Mouse (Mus musculus): ENCODE measurements at regions not wholly inside any gene's neighbourhood (a gene's known extent, or its start where the extent isn't known, plus 50 kb on each side); places are given as distances from the start of the nearest gene placed in this dataset.

DNA sequence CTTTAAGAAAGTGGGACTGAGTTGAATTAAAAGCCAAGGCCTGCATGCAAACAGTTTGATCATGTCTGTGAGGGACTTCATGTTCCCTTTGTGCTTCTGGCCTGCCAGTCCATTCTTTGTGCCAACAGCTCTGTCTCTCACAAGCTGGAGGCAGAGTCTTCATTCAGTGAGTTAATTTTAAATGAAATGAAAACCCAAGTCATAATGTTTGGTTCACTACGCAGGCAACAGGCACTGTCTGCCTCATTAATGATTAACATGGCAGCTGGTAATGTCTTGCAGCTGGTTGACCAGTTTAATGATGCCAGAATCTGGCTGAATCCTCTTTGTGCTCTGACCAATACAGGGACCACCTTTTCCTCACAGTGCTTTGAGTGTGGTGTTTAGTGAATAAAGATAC, 380.6 kb downstream of the Sec16b start:
- Histone ChIP-seq H3K9ac (ENCODE audit: low read depth, low read length, severe bottlenecking) (no peak overlapping the region), H3K4me1 (ENCODE audit: control insufficient read depth, insufficient read depth, low read length) (no peaks in the 10 kb centered on the region), H3K9me3 (ENCODE audit: control insufficient read depth, low read length) (no peaks in the 10 kb centered on the region), H3K4me3 (replicated peaks; ENCODE audit: low read length) (no peak overlapping the region), H3K36me3 (ENCODE audit: control insufficient read depth, insufficient read depth, low read length) (no peaks in the 10 kb centered on the region), H3K4me2 (replicated peaks; ENCODE audit: low read depth, low read length, severe bottlenecking) (no peak overlapping the region), H3K27me3 (ENCODE audit: control insufficient read depth, insufficient read depth, low read length) (no peaks in the 10 kb centered on the region), H3K27ac (replicated peaks; ENCODE audit: low read depth, low read length) (no peak overlapping the region)
- DNase-seq (ENCODE audit: low spot score) (no peak), ATAC-seq (ENCODE audit: low FRiP score, low read depth) (no peak)
- TF ChIP-seq POLR2A (IDR thresholded peaks at IDR 0.05; ENCODE audit: borderline replicate concordance, extremely low read depth, insufficient read depth, insufficient read length): no peak
- WGBS: 12% methylated on average over 1 of the region's 1 CpGs

DNA sequence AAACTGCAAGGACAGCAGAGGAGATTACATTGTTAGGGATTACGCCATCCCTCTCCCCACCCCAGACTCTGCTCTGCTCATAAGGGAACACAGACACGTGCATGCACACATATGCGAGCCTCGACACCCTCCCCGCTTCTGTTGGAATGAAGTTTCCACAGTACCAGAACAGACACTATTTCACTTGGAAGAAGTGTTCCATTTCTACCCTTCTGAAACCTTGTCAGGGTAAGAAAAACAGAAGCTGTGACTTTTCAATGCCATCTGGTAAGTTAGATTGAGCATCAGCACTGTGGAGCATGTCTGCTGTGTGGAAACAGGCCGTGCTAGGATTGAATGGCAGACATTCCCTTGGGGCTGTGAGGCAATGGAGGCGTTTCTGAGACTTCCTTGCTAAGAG, 382.0 kb downstream of the Sec16b start:
- Histone ChIP-seq H3K4me1 (ENCODE audit: control insufficient read depth, insufficient read depth, low read length) (no peaks in the 10 kb centered on the region), H3K9me3 (ENCODE audit: control insufficient read depth, low read length) (no peaks in the 10 kb centered on the region), H3K27me3 (ENCODE audit: control insufficient read depth, insufficient read depth, low read length) (no peaks in the 10 kb centered on the region), H3K27ac (replicated peaks; ENCODE audit: low read depth, low read length) (no peak overlapping the region), H3K4me2 (replicated peaks; ENCODE audit: low read depth, low read length, severe bottlenecking) (no peak overlapping the region), H3K36me3 (ENCODE audit: control insufficient read depth, insufficient read depth, low read length) (no peaks in the 10 kb centered on the region), H3K9ac (ENCODE audit: low read depth, low read length, severe bottlenecking) (no peak overlapping the region), H3K4me3 (replicated peaks; ENCODE audit: low read length) (no peak overlapping the region)
- ATAC-seq (ENCODE audit: low FRiP score, low read depth) (no peak), DNase-seq (ENCODE audit: low spot score) (no peak)
- WGBS: 69% methylated on average over 7 of the region's 7 CpGs
- no peak for TF ChIP-seq POLR2A (IDR thresholded peaks at IDR 0.05; ENCODE audit: borderline replicate concordance, extremely low read depth, insufficient read depth, insufficient read length)

DNA sequence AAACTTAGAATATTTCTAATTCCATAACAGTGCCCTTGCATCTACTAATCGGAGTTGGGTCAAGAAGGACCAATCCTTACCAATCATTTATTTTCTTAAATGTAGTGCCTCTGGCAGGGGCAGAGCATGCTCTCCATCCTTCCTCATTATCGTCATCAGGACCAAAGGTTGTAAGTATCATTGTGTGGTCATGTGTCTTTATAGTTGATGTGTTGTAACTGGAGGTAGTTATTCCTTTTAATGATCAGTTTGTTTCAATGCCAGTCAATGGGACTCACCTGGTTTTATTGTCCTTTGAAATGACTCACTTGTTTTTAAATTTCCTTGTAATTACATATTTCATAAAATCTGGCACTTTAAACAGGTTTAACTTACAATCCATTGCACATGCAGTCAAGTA, 399.6 kb downstream of the Sec16b start:
- Histone ChIP-seq H3K4me2 (replicated peaks; ENCODE audit: low read depth, low read length, severe bottlenecking) (no peak overlapping the region), H3K4me1 (ENCODE audit: control insufficient read depth, insufficient read depth, low read length) (no peaks in the 10 kb centered on the region), H3K36me3 (ENCODE audit: control insufficient read depth, insufficient read depth, low read length) (no peaks in the 10 kb centered on the region), H3K4me3 (replicated peaks; ENCODE audit: low read length) (no peak overlapping the region), H3K9ac (ENCODE audit: low read depth, low read length, severe bottlenecking) (no peak overlapping the region), H3K27ac (replicated peaks; ENCODE audit: low read depth, low read length) (no peak overlapping the region), H3K9me3 (ENCODE audit: control insufficient read depth, low read length) (no peaks in the 10 kb centered on the region), H3K27me3 (ENCODE audit: control insufficient read depth, insufficient read depth, low read length) (no peaks in the 10 kb centered on the region)
- no peak for ATAC-seq (ENCODE audit: low FRiP score, low read depth)
- no peak for DNase-seq (ENCODE audit: low spot score)
- WGBS: 83% methylated on average over 2 of the region's 2 CpGs
- TF ChIP-seq POLR2A (IDR thresholded peaks at IDR 0.05; ENCODE audit: borderline replicate concordance, extremely low read depth, insufficient read depth, insufficient read length): no peak

DNA sequence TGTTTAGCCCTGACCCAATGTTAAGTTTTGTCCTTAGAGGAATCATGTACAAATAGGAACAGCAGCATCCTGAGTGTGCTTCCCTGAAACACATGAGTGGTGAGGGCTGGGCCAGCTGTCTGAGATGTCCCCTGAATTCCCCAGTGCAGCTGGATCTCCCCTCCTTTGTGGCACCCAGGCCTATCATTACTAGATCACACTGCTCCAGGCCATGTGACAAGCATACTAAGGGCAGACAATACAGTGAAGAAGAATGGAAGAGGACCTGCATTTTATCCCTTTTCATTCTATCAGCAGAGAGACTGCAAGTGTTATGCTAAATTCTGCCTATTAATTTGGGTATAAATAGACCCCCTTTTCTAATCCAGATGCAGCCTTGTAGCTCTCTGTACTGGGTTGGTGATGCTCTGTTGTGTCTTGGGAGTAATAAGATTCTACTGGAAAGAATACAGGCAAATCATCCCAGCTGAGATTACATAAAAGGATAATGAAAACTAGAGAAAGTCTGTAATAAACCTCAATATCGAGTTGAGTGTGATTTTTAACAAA, 418.3 kb downstream of the Brinp2 start:
- Histone ChIP-seq H3K4me3 (replicated peaks; ENCODE audit: low read length) (no peak overlapping the region), H3K9ac (ENCODE audit: low read depth, low read length, severe bottlenecking) (no peak overlapping the region), H3K36me3 (ENCODE audit: control insufficient read depth, insufficient read depth, low read length) (no peaks in the 10 kb centered on the region), H3K4me1 (ENCODE audit: control insufficient read depth, insufficient read depth, low read length) (no peaks in the 10 kb centered on the region), H3K4me2 (replicated peaks; ENCODE audit: low read depth, low read length, severe bottlenecking) (no peak overlapping the region), H3K27me3 (ENCODE audit: control insufficient read depth, insufficient read depth, low read length) (no peaks in the 10 kb centered on the region), H3K27ac (replicated peaks; ENCODE audit: low read depth, low read length) (no peak overlapping the region), H3K9me3 (ENCODE audit: control insufficient read depth, low read length) (no peaks in the 10 kb centered on the region)
- TF ChIP-seq POLR2A (IDR thresholded peaks at IDR 0.05; ENCODE audit: borderline replicate concordance, extremely low read depth, insufficient read depth, insufficient read length): no peak
- 56% methylated on average over 1 of the region's 1 CpGs for WGBS
- ATAC-seq (ENCODE audit: low FRiP score, low read depth) (no peak), DNase-seq (ENCODE audit: low spot score) (no peak)

DNA sequence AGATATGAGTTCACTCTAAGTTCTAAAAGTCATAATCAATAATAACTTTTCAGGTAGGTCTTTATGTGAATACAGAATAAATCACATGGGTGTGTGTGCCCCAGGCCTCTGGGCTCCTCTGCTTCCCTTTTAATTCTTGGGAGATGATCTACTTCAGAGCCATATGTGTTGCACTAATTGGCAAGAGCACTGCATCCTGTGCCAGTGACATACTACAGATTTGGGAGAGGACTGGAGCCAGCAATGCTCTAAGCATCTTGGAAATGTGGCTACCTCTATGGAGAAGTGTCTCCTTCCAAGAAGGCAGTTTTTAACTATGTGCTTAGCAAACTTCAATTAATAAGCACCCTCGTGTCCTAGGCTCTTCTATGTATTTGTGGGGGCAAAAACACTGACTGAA, 416.6 kb downstream of the Brinp2 start:
- no peaks in the 10 kb centered on the region for H3K4me1 ChIP-seq (ENCODE audit: control insufficient read depth, insufficient read depth, low read length)
- H3K27me3 ChIP-seq (ENCODE audit: control insufficient read depth, insufficient read depth, low read length): no peaks in the 10 kb centered on the region
- H3K4me3 ChIP-seq (replicated peaks; ENCODE audit: low read length): no peak overlapping the region
- 39% methylated on average over 1 of the region's 1 CpGs for WGBS
- no peak for ATAC-seq (ENCODE audit: low FRiP score, low read depth)
- no peak for DNase-seq (ENCODE audit: low spot score)
- H3K27ac ChIP-seq (replicated peaks; ENCODE audit: low read depth, low read length): no peak overlapping the region
- H3K4me2 ChIP-seq (replicated peaks; ENCODE audit: low read depth, low read length, severe bottlenecking): no peak overlapping the region
- TF ChIP-seq POLR2A (IDR thresholded peaks at IDR 0.05; ENCODE audit: borderline replicate concordance, extremely low read depth, insufficient read depth, insufficient read length): no peak
- no peak overlapping the region for H3K9ac ChIP-seq (ENCODE audit: low read depth, low read length, severe bottlenecking)
- no peaks in the 10 kb centered on the region for H3K36me3 ChIP-seq (ENCODE audit: control insufficient read depth, insufficient read depth, low read length)
- H3K9me3 ChIP-seq (ENCODE audit: control insufficient read depth, low read length): no peaks in the 10 kb centered on the region

DNA sequence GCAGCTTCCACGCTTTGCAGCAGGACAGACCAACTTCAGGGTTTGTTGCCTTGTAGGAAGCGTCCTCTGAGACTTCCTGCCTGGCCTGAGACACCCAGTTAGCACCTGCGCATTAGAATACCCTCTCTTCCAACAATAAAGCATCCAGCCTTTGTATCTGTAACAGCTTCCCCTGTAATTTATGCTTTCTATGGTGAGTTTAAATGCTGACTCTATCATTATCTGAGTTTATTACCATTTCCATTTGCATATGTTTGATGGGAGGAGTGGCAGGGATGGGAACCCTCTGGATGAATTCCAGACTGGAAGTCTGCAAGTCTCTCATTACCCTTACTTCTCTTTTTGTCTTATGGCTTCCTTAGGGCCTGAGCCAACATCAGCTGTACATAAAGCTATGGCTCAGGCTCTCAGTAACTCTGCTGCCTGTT, 415.8 kb downstream of the Brinp2 start:
- Histone ChIP-seq H3K27ac (replicated peaks; ENCODE audit: low read depth, low read length) (no peak overlapping the region), H3K4me3 (replicated peaks; ENCODE audit: low read length) (no peak overlapping the region), H3K4me1 (ENCODE audit: control insufficient read depth, insufficient read depth, low read length) (no peaks in the 10 kb centered on the region), H3K36me3 (ENCODE audit: control insufficient read depth, insufficient read depth, low read length) (no peaks in the 10 kb centered on the region), H3K4me2 (replicated peaks; ENCODE audit: low read depth, low read length, severe bottlenecking) (no peak overlapping the region), H3K27me3 (ENCODE audit: control insufficient read depth, insufficient read depth, low read length) (no peaks in the 10 kb centered on the region), H3K9ac (ENCODE audit: low read depth, low read length, severe bottlenecking) (no peak overlapping the region), H3K9me3 (ENCODE audit: control insufficient read depth, low read length) (no peaks in the 10 kb centered on the region)
- no peak for ATAC-seq (ENCODE audit: low FRiP score, low read depth)
- TF ChIP-seq POLR2A (IDR thresholded peaks at IDR 0.05; ENCODE audit: borderline replicate concordance, extremely low read depth, insufficient read depth, insufficient read length): no peak
- no peak for DNase-seq (ENCODE audit: low spot score)
- WGBS: 40% methylated on average over 3 of the region's 3 CpGs
